Mouse (Mus musculus): Measurements from ENCODE around the gene Adcy2. TPM values are rescaled to one million over a fixed set of nuclear protein-coding genes. Genes with fewer than 3 reads are reported as not detected.

Adcy2 gene
- total RNA-seq, 2 experiments from 2014 or later, result 0.66 to 1.1 TPM

DNA sequence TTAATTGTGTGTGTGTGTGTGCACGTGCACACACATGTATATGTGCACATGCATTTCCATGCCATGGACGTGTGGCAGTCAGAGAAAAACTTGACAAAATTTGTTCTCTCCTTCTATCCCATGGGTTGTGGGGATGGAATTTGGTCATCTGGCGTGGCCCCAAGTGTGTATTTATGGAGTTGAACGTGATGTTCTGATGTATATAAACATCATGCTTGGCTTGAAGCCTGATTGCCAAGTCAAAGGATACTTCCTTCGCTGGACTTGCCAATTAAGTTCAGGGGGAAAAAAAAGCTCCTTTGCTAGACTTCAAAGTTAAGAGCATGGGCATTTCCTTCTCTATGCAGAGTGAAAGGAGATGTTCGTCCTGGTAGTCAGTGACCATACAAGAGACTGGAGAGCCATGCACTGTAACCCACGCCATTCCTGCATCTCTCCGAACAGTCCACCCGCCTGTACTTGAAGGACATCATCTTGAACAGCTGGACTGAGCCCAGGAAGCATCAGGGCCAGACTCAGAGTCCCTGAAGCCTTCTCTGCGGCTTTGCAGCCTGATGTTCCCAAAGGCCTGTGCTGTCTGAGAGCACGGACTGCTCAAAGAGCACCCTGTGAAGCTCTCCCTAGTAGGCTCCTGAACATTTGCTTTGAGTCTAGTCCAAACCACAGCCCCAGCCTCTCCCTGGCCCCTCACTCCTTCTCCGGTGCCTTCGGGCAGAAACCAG lies 178.3 kb downstream of the Adcy2 start:
- DNase-seq, result no peak

DNA sequence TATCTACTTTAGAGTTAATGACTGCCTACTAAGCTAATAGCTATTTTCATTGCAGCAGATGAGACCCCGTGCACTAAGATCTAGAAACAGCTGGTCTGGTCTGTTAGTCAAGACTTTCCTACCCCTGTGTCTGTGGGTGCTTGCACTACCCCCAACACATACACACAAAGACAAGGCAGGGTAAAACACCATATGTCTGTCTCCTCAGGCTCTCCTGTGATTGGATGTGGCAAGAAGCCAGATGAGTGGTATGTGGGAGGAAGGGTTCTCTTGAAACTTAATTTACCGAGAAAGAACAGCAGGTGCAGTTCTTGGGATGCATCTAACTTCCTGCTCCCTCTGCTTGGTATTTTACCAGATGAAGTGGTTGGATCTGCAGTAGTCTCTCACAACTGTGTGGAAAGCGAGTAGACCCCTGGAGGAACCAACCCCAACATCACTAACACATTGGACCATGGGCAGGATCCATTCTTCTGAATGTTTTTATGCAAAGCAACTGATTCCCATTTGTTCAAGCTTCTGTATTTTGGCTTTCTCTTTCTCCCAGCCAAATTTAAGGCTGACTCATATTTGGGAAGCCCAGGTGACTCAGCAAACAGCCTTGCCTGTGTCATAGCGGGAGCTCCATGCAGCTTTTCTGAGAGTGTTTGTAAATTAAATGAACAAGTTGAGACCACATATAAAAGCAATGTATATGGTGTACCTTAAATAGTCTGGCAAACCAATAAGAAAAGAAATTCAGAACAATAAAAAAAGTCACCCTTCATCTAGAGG lies 183.4 kb downstream of the Adcy2 start:
- DNase-seq, result peak; percentile 10 to 26

DNA sequence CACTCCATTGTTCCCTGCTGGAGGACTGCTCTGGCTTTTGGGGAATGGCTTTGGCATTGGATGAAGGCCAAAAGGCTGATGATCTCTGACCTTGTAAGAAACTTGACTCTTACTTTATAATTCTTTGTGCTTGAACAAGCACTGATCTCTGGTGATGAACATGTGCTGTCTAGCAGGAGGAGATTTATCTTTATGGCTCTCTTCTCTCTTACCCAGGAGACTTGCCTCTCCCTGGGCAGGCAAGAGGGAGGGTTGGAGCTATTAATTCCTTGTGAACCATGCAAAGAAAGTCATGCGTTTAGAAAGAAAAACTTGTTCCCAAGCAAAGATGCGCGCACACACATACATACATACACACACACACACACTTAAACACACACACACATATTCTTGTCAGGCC lies 188.2 kb downstream of the Adcy2 start:
- no peak for DNase-seq

DNA sequence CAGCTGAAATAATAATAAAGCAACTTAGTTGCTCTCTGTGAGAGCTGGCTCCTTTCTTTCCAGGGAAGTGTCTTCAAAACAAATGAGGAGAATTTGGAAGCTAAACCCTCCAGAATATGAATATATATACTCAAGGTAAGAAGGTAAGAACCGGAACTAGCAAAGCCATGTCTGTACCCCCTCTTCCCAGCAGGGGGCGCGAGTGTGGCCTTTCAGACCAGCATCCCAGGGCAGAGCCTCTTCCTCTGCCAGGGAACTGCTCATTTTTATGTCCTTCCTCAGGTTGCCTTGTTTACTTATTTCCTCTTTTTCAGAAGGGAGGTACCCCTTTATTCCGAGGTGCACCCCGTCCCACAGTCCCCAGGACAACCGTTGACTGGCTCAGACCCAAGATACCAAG lies 199.6 kb downstream of the Adcy2 start:
- peak; percentile 15 to 18 for DNase-seq

DNA sequence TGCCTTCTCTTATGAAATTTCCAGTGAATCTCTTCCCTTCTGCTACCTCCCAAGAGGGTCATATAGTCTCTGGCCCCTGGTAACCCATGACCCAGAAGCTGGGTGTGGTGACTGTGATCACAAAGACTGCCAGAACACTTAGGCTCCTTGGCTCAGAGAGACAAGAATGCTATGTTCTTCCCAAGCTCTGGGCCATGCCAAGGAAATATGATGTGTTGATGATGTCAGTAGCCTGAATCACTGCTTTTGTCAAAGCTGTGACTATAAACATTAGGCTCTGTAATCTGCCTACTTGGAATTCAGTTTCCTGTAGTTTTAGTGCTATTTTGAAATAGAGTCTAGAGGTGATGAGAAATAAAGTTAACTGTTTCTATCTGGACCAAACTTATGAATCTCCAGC lies 206.1 kb downstream of the Adcy2 start:
- no peak for DNase-seq

DNA sequence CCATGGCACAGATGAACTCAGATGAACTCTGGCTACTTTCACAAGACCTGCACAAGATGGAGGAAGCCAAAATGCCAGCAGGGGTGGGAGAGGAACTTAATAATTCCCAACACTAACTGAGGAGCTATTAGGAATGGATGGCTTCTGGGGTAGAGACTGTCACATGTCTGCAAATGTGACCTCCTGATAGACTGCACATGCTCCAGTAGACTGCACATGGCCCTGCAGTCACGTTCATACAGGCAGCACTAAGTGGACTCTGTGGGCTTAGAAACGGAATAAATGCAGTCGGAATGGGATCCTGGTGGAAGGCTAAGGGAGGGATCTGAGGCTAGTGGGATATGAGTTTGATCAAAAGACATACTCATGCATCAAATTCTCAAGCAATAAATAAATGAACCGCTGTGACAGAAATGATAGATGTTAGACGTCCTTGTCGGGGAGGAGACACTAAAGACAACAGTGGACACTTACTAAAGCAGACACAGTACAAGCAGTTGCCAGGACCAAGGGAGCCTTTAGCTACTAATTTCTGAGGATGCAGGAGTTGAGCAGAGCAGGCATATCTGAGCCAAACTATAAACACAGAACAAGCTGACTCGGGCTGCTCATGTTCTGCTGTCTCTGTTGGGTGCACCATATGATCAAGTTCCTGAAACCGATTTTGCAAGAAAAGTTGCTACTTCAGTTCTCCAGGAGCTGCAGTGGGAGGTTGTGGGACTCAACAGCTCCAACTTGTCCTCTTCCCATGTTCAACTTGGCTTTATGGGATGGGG lies 211.9 kb downstream of the Adcy2 start:
- DNase-seq, result no peak

DNA sequence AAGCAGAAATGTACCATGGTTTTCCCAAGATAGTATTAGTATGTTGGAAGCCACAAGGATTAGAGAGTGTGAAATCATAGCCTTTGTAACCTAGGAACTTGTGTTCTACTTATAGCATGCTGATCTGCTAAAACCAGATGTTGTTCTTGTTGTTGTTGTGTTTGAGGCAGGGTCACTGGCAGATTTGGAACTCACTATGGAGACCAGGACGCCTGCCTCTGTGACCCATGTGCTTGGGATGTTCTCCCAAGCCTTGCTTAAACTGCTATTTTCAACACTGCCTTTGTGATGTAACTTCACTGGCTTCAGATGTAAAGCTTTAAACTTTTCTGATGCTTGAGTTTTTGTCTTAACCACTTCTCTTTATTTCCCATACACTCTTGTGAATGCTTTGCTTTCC lies 216.2 kb downstream of the Adcy2 start:
- no peak for DNase-seq

DNA sequence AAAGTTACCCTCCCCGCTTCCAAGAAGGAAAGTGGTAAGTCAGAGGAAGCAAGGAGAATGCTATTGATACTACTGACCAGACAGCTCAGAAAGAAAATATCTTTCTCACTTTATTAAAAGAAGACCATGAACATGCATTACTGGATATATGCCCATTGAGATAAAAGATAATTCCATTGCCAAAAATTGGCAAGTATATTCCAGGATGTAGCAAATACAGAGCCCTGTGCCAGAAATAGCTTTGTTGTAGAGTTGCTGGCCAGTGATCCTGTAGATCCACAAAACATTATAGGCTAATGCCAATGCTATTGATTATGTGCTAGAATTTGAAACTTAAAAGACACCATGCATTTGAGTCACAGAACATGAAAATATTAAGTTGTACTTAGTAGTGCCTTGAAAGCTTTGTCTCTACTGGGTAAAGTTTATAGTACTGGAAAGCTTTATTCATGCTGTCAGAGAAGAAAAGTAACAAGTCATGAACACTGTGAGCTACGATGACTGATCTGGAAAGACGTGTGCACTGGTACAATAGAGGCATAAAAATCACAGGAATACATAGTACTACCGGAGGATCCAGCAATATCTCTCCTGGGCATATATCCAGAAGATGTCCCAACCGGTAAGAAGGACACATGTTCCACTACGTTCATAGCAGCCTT lies 221.2 kb downstream of the Adcy2 start:
- DNase-seq, result no peak

DNA sequence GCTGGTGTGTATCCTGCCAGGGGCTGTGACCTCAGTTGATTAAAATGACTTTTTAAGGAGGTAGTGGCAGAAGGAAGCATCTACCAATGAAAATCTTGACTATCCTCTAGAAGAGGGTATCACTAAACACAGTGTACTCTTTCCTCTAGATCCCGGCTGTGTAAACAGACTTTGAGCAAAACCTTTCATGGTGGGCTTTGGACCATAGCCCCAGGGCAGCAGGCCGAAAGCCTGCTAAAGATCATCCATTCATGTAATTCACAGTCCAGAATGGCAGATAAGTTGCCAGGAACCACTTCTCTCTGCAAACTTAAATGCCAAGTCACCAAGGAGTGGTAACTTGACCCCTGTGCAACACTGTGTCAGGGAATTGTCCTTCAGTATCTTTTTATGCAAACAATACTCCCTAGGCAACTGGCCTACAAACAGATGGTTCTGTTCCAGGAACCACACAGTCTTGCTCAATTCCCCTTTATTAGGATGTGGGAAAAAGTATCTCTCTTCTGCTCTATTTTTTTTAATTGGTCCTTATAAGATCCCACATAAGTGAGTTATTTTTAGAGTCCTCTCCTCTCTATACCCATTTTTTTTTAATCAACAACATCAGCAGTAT lies 225.6 kb downstream of the Adcy2 start:
- peak in 1 of 2 experiments; percentile 4 for DNase-seq

DNA sequence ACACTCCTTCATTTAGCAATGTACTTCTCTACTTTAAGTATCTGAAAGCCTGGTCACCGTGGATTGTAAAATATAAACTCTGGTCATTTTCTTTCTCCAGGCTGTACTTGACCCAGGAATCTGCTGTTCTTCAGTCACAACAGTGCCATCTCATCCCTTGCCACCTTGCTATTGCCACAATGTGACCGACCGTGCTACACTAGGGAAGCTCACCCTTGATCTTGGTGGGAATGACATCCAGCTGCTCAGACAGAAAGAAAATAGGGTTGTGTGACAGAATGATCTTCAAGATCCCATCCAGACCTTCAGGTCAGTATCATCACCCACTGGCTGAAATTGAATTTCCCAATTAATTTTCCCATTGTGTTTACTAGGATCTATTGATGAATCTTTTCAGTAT lies 230.8 kb downstream of the Adcy2 start:
- DNase-seq, result no peak

DNA sequence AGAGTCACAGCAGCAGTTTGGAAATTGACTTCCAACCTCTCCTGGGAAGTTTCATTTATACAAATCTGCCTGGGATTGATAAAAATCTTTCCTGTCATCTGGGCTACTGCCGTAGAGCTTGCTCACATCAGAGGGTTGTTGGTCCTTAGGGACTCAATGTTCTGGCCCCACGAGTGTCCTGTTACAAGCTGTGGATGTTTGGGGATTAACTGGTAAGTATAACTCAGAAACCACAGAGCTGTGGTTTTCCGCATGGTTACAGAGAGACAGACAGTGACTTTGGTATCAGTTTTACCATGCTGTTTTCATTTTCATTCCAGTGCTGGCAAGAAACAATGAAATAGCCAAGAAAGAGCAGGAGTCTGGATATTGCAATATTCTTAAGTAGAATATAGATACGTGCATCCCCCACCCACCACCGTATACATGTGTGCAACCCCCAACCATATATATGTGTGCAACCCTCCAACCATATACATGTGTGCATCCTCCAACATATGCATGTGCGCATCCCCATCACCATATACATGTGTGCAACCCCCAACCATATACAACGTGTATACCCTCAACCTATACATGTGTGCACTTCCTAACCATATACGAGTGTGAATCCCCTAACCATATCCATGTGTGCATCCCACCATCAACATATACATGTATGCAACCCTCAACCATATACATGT lies 233.3 kb downstream of the Adcy2 start:
- DNase-seq, result no peak

DNA sequence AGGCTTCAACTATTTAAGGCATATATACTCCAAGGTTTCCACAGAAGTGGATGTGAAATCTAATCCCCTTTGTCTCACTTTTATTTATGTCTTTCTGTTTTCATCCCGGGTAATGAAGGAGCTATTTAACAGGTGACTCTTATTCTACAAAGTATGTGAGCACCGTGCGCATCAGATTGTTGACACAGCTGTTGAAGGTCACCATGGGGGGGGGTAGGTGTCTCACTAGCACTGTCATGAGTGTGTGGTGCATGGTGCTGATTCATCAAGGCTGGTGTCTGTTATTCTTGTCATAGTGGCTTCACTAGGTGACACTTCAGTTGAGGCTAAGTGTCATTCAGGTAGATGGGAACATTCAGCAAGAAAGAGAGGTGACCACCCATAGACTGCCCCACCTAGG lies 234.7 kb downstream of the Adcy2 start:
- no peak for DNase-seq

DNA sequence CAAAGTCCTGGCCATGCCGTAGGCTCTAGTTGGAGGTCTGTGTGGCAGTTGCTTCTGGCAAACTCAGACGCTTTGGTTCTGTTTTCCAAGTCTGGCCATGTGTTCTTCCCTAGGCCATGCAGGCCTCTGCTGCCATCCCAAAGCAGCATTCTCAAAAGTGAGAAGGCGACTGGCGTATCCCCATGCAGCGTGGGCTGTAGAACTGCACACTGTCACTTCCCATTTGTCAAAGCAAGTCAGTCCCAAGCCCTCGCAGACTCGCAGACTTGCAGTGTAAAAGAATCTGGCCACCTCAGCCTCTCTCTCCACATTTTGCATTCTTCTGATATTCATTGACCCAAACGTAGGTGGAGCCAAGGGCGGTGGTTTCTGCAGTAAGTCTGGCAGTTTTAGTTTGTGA lies 249.5 kb downstream of the Adcy2 start:
- DNase-seq, result no peak

DNA sequence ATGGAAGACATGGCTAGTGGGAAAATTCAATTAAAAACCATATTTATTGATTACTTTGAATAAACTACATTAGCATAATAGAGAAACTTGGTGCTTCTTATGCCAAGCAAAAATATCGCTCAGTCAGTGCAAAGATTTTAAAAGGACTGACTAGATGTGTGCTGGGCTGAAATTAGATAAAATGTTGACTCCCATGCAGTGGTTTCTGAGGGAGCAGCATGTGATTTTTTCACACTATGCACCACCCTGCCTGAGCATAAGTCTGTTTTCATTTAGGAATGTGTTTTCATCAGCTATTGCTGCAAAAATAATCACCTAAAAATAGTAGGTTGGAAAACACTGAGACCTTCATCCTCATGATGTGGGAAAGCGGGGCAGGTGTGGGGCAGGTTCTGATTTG lies 250.0 kb downstream of the Adcy2 start:
- no peak for DNase-seq

DNA sequence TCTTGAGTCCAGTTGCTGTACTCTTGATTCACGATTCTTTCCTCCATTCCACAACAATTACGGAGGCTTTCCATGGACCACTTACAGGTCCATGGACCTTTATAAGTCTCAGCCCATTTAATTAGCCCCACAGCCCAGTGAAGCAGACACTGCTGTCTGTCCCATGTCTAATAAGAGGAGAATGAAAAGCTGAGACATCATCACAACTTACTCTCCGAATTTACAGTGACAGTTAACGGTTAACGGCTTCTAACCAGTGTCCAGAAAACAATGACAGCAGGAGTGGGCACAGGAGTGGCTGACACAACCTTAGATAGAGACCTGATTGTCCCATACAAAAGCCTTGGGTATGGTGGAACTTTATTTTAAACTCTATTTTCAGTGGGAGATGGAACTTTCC lies 253.9 kb downstream of the Adcy2 start:
- no peak for DNase-seq

DNA sequence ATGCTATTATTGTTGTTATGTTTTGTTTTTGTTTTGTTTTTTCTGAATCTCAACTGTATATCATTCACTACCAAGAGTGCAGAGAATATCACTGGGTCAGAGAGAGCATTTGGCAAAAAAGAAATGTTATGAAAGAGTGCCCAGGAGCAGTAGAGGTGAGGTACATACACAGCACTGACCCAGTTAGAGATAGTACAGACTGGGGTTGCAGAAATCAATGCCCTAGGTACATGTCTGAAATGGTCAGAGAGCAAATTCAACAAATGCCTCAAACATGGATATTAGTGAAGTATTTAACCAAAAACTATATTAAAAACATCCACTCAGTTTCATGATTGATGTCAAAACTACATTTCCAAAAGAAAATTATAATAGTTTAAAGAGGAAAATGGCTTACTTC lies 286.7 kb downstream of the Adcy2 start:
- DNase-seq, result no peak

DNA sequence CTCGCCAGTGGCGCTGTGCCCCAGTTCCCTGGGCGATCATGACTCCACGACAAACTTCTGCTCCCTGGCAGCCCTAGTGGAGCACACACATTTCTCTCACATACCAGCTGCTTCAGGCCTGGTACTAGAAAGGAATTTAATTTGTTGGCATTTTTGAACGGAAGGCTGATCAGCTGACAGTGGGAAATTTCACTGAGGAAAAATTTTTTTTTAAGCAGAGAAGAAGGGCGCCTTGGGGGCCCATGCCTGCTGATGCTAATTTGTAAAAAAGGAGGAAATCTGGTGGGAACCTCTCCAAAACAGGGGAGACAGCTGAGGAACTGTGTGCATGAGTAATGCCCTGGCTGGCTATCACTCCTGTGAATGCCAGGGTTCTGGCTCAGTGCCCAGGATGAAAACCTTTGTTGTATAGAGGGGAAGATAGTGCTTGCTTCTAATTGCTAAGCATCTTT lies 292.0 kb downstream of the Adcy2 start:
- DNase-seq, result peak; percentile 70 to 75

DNA sequence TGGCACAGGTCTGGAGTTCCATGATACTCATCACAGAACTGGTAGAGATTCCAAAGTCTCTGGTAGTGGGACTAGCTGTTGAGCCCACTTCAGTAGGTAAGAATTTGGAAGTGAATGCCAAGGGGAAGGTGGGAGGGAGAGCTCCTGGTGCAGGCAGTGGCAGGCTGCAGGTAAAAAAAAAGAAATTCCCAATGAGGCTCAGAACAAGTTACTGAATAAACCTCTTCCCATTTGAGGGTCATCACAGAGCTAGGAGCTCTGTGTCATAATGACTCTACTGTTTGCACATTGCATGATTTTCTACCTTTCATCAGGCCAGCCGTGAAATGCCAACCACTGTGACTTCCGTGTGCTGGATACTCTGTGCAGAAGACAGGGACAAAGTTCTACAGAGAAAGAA lies 314.4 kb downstream of the Adcy2 start:
- no peak for DNase-seq

DNA sequence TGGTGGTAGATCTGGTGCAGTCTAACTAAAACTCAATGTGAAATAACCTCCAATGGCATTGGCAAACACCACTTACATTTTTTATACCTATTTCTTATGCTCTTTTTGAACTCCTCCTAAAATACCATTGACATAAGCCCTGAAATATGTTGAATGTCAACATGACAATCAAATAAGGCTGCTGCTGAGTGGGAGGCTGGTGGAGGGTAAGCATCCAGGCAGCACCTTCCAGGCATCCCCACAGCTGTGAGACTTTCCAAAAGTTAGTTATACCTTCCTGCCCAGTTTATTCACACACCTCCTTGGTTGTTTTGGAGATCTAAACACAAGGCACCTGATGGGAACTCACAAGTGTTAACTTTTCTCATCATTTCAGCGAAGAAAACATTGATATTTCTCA lies 318.9 kb downstream of the Adcy2 start:
- DNase-seq, result no peak

DNA sequence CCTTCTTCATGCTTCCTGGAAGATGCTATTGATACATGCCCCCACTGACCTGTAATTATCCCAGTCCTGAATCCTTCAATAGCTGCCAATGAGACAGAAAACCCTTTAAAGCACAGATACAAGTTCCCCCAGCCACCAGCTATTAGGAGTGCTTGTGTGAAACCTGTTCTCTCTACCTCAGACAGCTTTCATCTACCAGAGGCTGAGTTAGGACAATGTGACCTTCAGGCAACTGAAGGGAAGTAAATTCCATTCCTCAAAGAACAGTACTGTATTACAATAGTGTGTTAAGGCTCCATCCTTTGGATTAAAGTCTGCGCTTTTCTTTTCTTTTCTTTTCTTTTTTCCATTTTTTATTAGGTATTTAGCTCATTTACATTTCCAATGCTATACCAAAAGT lies 356.6 kb downstream of the Adcy2 start:
- no peak for DNase-seq

DNA sequence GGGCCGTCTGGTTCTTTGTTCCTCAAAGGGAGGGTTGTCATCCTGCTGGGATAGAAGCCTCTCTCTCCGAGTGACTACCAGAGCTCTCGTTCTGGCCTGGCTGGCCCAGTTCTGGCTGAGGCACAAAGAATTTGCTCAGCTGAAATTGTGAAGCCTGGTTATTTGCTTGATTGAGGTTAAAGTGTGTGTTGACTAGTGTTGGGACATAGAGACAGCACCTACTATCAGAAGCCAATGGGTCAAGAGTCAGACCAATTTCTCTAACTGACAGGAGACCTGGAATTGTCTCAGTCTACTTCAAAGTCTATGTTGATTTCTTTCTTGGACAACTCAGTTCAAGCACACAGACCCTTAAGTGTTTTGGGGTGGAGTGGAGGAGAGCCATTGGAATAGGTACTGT lies 372.3 kb downstream of the Adcy2 start:
- DNase-seq, result no peak
